Mouse (Mus musculus) layer of hippocampus, adult 11-12 months (tissue): ENCODE measurements around the gene Igfbp3.
"Not testable (repeated sequence)": the region's sequence is repeated elsewhere in the genome, so short reads cannot be mapped to it uniquely, and the experiment has no call there.

Source experiments
- DNase-seq: peaks from one replicate; pipeline ENCODE4 v3.0.0; 2022; ENCODE audit warnings: low spot score

Gene Igfbp3

GRCm38 (mm10) chr11:7213501-7214341 is at the start of gene Igfbp3:
Gene Igfbp3, minus strand, starts transcription at chr11:7213923.
- peak; percentile 75 for DNase-seq

- no peak for DNase-seq
Measured at GRCm38 (mm10) chr11:7250870-7251269, 37.1 kb upstream of the Igfbp3 start.

GRCm38 (mm10) chr11:7250415-7250814 is 36.7 kb upstream of the Igfbp3 start:
- no peak for DNase-seq

- no peak for DNase-seq
Measured at GRCm38 (mm10) chr11:7244782-7245181, 31.1 kb upstream of the Igfbp3 start.

- DNase-seq = no peak
Measured at GRCm38 (mm10) chr11:7239041-7239740, 25.5 kb upstream of the Igfbp3 start.

GRCm38 (mm10) chr11:7238546-7238945 is 24.8 kb upstream of the Igfbp3 start:
- DNase-seq = no peak

- no peak for DNase-seq
Measured at GRCm38 (mm10) chr11:7237712-7238111, 24.0 kb upstream of the Igfbp3 start.

- no peak for DNase-seq
Measured at GRCm38 (mm10) chr11:7236751-7237150, 23.0 kb upstream of the Igfbp3 start.

- no peak for DNase-seq
Measured at GRCm38 (mm10) chr11:7234981-7235609, 21.4 kb upstream of the Igfbp3 start.

- DNase-seq = no peak
Measured at GRCm38 (mm10) chr11:7234436-7234835, 20.7 kb upstream of the Igfbp3 start.

- no peak for DNase-seq
Measured at GRCm38 (mm10) chr11:7233333-7233732, 19.6 kb upstream of the Igfbp3 start.

GRCm38 (mm10) chr11:7231958-7232357 is 18.2 kb upstream of the Igfbp3 start:
- no peak for DNase-seq

- DNase-seq = no peak
Measured at GRCm38 (mm10) chr11:7230000-7230399, 16.3 kb upstream of the Igfbp3 start.

GRCm38 (mm10) chr11:7228107-7228506 is 14.4 kb upstream of the Igfbp3 start:
- no peak for DNase-seq

- no peak for DNase-seq
Measured at GRCm38 (mm10) chr11:7226810-7227550, 13.3 kb upstream of the Igfbp3 start.

GRCm38 (mm10) chr11:7226200-7226599 is 12.5 kb upstream of the Igfbp3 start:
- peak; percentile 64 for DNase-seq

- DNase-seq = not testable (repeated sequence)
Measured at GRCm38 (mm10) chr11:7221826-7222225, 8.1 kb upstream of the Igfbp3 start.

GRCm38 (mm10) chr11:7215703-7216102 is 2.0 kb upstream of the Igfbp3 start:
- peak; percentile 75 for DNase-seq

- DNase-seq = peak; percentile 70
Measured at GRCm38 (mm10) chr11:7214761-7215160, 1.0 kb upstream of the Igfbp3 start.

GRCm38 (mm10) chr11:7214342-7214660 is 578 bp upstream of the Igfbp3 start:
- DNase-seq = no peak

- DNase-seq = no peak
Measured at GRCm38 (mm10) chr11:7213161-7213500, 592 bp downstream of the Igfbp3 start.

GRCm38 (mm10) chr11:7212126-7212798 is 1.5 kb downstream of the Igfbp3 start:
- no peak for DNase-seq
